Mouse (Mus musculus): ENCODE measurements around the gene Tubb1. TPM values are rescaled to one million over a fixed set of nuclear protein-coding genes. Genes with fewer than 3 reads are reported as not detected.

The Tubb1 gene
- polyA plus RNA-seq, 1 experiment from 2014 or later, result 36.2 TPM

DNA sequence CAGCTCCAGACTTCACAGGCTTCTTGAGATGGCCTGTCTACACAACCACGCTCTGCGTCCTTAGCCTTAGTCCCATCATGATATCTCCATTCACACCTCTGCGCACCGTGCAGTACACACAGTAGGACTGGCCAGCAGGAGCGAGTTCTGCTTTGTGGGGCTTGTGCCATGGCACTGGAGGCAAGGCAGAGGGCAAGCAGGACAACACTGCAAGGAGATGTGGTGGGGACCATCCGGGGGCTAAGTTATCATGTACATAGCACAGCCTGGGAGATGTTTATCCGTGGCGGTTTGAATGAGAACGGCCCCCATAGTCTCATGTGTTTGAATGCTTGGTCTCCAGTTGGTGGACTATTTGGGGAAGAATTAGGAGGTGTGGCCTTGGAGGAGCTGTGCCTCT lies 15.6 kb upstream of the Tubb1 start:
- DNase-seq, result no peak
- Histone ChIP-seq H3K27me3 (no peaks in the 10 kb centered on the region), H3K4me2 (no peak overlapping the region), H3K4me3 (replicated peaks) (no peak overlapping the region), H3K27ac (no peak overlapping the region), H3K9ac (no peak overlapping the region), H3K36me3 (peaks cover 44% of the 10 kb centered on the region), H3K9me3 (replicated peaks) (no peaks in the 10 kb centered on the region), H3K4me1 (replicated peaks) (peaks cover 50% of the 10 kb centered on the region)
- WGBS (ENCODE audit: insufficient replicate concordance), result 86% methylated on average over 9 of the region's 9 CpGs
- ATAC-seq (ENCODE audit: low read depth), result no peak

DNA sequence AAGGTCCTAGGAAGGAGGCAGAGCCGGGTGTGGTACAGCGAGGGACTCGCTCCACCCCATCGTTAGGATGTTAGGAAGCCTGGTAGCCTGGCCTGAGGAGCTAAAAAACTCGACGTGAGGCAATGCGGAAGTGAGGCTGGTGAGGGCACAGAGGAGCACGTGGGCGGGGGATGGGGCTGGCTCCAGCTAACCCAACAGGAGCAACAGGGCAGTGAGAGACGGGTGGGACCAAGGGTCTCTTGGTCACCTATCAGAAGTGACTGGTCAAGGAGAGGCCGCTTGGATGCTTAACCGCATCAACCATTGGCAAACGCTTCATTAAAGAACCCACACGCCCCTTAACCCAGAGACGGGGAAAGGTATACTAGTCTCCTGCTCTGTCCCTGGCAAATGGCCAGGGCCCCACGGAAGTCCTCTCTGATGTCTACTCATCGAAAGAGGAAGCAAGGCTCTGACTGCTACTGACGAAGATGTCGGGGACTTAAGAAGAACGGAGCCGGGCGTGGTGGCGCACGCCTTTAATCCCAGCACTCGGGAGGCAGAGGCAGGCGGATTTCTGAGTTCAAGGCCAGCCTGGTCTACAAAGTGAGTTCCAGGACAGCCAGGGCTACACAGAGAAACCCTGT lies 14.3 kb upstream of the Tubb1 start:
- no peak overlapping the region for H3K27ac ChIP-seq

DNA sequence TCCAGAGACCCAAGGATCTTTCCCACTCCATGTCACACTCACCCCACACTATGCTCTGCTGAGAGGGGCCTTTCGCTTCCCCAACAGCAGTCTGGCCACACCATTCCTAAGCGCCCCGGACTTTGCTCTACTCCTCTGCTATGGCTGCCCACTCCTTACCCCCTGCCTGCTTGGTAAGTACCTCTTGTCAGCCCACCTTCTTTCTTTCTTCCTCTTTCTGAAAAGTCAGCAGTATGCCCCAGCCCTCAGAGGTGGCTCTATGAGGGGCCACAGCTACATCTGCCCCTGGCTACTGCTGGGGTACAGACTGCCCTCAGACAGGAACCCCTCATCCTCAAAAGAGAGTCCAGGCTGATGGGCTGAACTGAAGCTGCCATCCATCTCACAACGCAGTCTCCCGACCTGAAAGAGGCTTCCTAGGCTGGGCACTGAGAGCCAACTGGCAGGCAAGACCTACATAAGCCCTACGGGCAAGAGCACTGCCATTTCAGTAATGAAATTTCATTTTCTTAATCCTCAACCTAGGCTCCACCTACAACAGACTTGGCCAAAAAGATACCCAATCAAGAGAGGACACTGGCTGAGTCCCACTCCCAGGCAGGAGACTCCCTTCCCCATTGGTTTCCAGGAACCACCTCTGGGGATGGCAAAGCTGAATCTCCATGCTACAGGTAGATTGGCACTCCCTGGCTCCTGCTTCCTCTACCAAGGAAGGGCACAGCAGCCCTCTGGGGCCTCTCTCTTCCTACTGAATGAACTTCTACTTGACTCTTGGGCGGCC lies 13.4 kb upstream of the Tubb1 start:
- Histone ChIP-seq H3K27ac (peak overlapping the region; percentile 68), H3K4me3 (replicated peaks) (peak overlapping the region; percentile 71; the same call in 1 of the 2 replicates), H3K36me3 (peaks cover 34% of the 10 kb centered on the region), H3K27me3 (no peaks in the 10 kb centered on the region), H3K9me3 (replicated peaks) (no peaks in the 10 kb centered on the region), H3K9ac (peak overlapping the region; percentile 79; the same call in 1 of the 2 replicates), H3K4me2 (peak overlapping the region; percentile 93), H3K4me1 (replicated peaks) (peaks cover 63% of the 10 kb centered on the region)
- WGBS (ENCODE audit: insufficient replicate concordance), result 79% methylated on average over 7 of the region's 7 CpGs
- DNase-seq (no peak), ATAC-seq (ENCODE audit: low read depth) (no peak)

More for the DNA sequence above, 14.3 kb upstream of the Tubb1 start:
- Histone ChIP-seq H3K4me3 (replicated peaks) (no peak overlapping the region), H3K27me3 (no peaks in the 10 kb centered on the region), H3K4me1 (replicated peaks) (peaks cover 55% of the 10 kb centered on the region), H3K9me3 (replicated peaks) (no peaks in the 10 kb centered on the region), H3K36me3 (peaks cover 34% of the 10 kb centered on the region), H3K9ac (no peak overlapping the region), H3K4me2 (no peak overlapping the region)
- DNase-seq (no peak), ATAC-seq (ENCODE audit: low read depth) (no peak)
- 73% methylated on average over 26 of the region's 26 CpGs for WGBS (ENCODE audit: insufficient replicate concordance)

DNA sequence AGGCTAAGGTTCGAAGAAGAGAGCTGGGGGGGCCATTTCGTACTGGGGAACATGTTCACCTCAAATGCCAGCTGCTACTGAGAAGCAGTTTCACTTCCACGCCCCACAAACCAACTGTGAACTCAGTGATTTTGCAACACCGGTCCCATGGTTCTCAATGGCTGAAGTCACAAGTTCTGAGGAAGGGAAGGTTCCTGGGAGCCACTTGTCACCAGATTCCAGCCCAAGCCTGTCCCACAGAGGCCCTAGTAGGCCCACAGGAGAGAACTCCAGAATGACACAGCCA lies 12.9 kb upstream of the Tubb1 start:
- ATAC-seq (ENCODE audit: low read depth) (no peak), DNase-seq (no peak)
- H3K27me3 ChIP-seq, result no peaks in the 10 kb centered on the region
- H3K4me3 ChIP-seq (replicated peaks), result peak overlapping the region; percentile 71
- H3K36me3 ChIP-seq, result peaks cover 30% of the 10 kb centered on the region
- H3K4me2 ChIP-seq, result peak overlapping the region; percentile 93
- H3K9me3 ChIP-seq (replicated peaks), result no peaks in the 10 kb centered on the region
- peak overlapping the region; percentile 68 for H3K27ac ChIP-seq
- H3K9ac ChIP-seq, result peak overlapping the region; percentile 79
- WGBS (ENCODE audit: insufficient replicate concordance), result 78% methylated on average over 4 of the region's 4 CpGs
- H3K4me1 ChIP-seq (replicated peaks), result peaks cover 63% of the 10 kb centered on the region

DNA sequence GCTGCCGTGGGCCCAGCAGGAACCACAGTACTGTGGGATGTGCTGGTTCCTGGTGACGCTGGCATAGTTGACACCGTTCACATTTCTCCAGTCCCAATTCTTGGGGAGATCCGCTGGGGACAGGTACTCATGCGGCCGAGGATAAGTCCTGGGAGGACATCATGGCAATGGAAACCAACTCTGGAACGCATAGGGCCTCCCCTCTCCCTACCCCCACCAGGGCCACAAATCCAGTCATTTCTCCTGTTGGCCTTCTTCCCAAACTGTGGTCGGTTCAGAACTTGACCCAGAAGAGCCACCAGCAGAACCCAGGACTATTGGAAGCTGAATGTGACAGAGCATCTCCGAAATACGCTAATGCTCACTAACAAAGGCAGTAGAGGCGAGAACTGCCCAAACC lies 12.3 kb upstream of the Tubb1 start:
- ATAC-seq (ENCODE audit: low read depth) (no peak), DNase-seq (no peak)
- Histone ChIP-seq H3K4me1 (replicated peaks) (peaks cover 63% of the 10 kb centered on the region), H3K4me2 (peak overlapping the region; percentile 93), H3K27ac (peak overlapping the region; percentile 68), H3K36me3 (peaks cover 26% of the 10 kb centered on the region), H3K9ac (peak overlapping the region; percentile 79), H3K27me3 (no peaks in the 10 kb centered on the region), H3K9me3 (replicated peaks) (no peaks in the 10 kb centered on the region), H3K4me3 (replicated peaks) (peak overlapping the region; percentile 71)
- WGBS (ENCODE audit: insufficient replicate concordance), result 60% methylated on average over 11 of the region's 11 CpGs

DNA sequence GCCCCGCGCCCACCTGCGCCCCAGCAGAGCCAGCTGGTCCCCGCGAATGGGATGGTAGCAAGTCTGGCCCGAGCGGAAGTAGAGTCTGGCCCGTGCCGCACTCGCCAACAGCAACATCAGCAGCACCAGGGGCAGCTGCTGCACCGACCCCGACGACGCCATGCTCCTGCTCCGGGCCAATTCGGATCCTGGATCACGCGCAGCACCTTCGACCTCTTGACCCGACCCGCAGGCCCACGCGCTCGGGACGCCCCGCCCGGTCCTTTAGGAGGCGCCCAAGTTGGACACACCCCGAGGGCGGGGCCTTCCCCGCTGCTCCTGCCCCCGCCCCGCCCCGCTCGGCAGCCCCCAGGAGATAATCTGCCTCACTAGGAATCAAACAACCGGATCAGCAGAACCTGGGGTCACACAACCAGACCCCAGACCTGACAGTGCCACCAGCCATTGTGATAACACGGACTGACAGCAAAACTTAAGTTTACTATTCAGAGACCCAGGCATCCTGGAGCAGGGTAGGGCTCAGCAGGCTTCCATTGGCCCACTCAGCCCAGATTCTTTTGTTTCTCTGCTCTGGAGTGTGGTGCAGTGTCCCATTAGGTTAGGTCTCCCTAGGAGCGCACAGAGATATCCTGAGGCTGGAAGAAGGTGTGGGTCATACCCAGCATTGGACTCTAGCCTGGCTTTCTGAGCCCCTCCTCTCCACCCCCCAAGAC lies 11.6 kb upstream of the Tubb1 start, which contains the start of gene Ctsz:
Gene Ctsz, minus strand, starts transcription at position 303 of the 713 bp plus-strand sequence.
- Histone ChIP-seq H3K36me3 (peaks cover 20% of the 10 kb centered on the region), H3K4me1 (replicated peaks) (peaks cover 63% of the 10 kb centered on the region), H3K27ac (peak within 1 kb of the TSS; percentile 68), H3K9ac (peak within 1 kb of the TSS; percentile 79), H3K4me2 (peak within 1 kb of the TSS; percentile 93), H3K27me3 (0 out of 2 replicates have a peak, but pooled peaks cover 2% of the 10 kb centered on the region), H3K4me3 (replicated peaks) (peak within 1 kb of the TSS; percentile 71), H3K9me3 (replicated peaks) (no peaks in the 10 kb centered on the region)
- under 1% methylated on average over 38 of the region's 38 CpGs for WGBS (ENCODE audit: insufficient replicate concordance)
- peak; percentile 90 for ATAC-seq (ENCODE audit: low read depth)
- peak; percentile 76 for DNase-seq

DNA sequence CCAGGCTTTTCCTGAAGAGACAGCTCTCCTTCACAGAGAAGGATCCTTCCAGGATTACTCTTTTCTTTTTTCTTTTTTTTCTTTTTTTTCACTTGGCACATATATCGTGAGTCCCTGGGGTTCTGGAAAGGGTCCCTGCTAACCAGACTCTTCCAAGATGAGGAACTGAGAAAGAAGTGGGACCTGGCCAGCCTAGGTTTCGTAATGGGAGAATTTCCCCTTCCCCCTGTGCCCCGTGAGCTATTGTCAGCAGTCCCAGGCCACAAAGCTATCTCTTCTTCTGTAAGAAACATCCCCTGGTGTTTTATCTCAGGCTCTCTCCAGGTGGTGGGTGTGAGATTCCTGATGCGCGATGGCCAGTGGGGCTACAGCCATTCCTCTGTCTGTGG lies 11.1 kb upstream of the Tubb1 start:
- WGBS (ENCODE audit: insufficient replicate concordance), result 26% methylated on average over 5 of the region's 5 CpGs
- Histone ChIP-seq H3K9ac (peak overlapping the region; percentile 51), H3K4me2 (peak overlapping the region; percentile 93), H3K4me1 (replicated peaks) (peaks cover 65% of the 10 kb centered on the region), H3K27ac (peak overlapping the region; percentile 68), H3K27me3 (0 out of 2 replicates have a peak, but pooled peaks cover 3% of the 10 kb centered on the region), H3K36me3 (peaks cover 17% of the 10 kb centered on the region), H3K4me3 (replicated peaks) (0 out of 2 replicates have a peak overlapping the region, but pooled peaks have one; percentile 71), H3K9me3 (replicated peaks) (no peaks in the 10 kb centered on the region)
- ATAC-seq (ENCODE audit: low read depth), result no peak
- no peak for DNase-seq

DNA sequence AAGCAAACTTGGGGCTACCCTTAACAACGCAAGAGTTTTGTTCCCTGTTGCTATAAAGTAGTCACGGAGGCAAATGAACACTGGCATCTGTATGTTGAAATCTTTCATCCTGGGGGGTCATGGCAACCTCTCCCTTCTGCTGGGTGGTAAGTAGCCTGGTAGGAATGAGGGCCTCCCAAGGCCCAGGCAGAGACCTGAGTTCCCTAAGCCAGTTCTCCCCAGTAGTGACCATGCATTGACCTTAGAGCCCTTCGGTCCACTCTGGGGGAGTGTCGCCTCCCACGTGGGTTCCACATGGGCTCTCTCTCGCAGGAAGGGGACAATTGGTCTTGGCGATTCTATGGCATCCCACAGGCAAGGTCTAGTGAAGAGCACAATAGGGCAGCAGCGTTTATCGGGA lies 10.5 kb upstream of the Tubb1 start:
- DNase-seq, result no peak

DNA sequence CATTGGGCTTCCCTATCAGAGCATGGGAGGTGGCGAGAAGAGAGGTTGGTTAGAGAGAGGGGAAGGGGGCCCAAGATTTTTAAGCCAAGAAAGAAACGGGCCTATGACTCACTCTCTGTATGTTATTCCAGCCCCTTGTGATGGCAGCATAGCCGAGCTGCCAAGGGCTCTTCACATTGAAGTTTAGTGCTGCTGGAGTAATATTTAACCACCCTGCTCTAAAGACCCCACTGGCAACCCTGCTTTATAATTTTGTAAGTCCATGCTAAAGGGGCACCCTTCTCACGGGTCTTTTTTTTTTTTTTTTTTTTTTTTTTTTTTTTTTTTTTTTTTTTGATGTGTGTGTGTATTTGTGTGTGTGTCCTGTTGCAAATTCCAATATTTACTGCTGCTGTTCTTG lies 8.6 kb upstream of the Tubb1 start:
- H3K27ac ChIP-seq, result no peak overlapping the region
- H3K4me3 ChIP-seq (replicated peaks), result no peak overlapping the region
- no peak overlapping the region for H3K9ac ChIP-seq
- WGBS (ENCODE audit: insufficient replicate concordance), result 47% methylated on average over 4 of the region's 4 CpGs
- ATAC-seq (ENCODE audit: low read depth), result no peak
- no peaks in the 10 kb centered on the region for H3K36me3 ChIP-seq
- H3K27me3 ChIP-seq, result peaks cover 12% of the 10 kb centered on the region; the same call in 1 of the 2 replicates
- DNase-seq, result no peak
- H3K9me3 ChIP-seq (replicated peaks), result no peaks in the 10 kb centered on the region
- H3K4me1 ChIP-seq (replicated peaks), result peaks cover 59% of the 10 kb centered on the region
- no peak overlapping the region for H3K4me2 ChIP-seq

More for the DNA sequence above, 10.5 kb upstream of the Tubb1 start:
- H3K4me3 ChIP-seq (replicated peaks), result no peak overlapping the region
- H3K9ac ChIP-seq, result no peak overlapping the region
- 81% methylated on average over 9 of the region's 9 CpGs for whole genome bisulfite sequencing (ENCODE audit: insufficient replicate concordance)
- 0 out of 2 replicates have a peak overlapping the region, but pooled peaks have one; percentile 68 for H3K27ac ChIP-seq
- no peaks in the 10 kb centered on the region for H3K9me3 ChIP-seq (replicated peaks)
- peaks cover 12% of the 10 kb centered on the region for H3K36me3 ChIP-seq
- H3K4me1 ChIP-seq (replicated peaks), result peaks cover 62% of the 10 kb centered on the region
- 0 out of 2 replicates have a peak, but pooled peaks cover 3% of the 10 kb centered on the region for H3K27me3 ChIP-seq
- no peak for ATAC-seq (ENCODE audit: low read depth)
- peak overlapping the region; percentile 93; the same call in 1 of the 2 replicates for H3K4me2 ChIP-seq

DNA sequence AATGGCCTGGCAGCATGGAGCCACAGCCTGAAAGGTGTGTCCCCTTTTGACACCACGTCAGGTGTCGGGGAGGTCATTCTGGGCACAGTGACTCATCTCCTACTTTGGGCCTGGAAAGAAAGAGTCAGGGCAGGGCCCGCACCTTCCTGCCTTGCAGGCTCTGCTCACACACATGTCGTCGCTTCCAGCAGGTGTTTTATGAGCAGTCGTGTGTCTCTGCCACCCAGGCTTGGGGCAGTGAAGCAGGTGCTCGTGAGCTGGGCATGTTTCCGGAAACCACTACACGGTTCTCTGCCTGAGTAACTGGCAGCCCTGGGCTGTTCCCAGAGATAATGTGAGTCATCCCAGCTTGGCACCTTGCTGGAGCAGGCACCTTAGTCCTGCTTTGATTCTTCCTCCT lies 8.0 kb upstream of the Tubb1 start:
- H3K9me3 ChIP-seq (replicated peaks), result no peaks in the 10 kb centered on the region
- H3K4me3 ChIP-seq (replicated peaks), result no peak overlapping the region
- no peaks in the 10 kb centered on the region for H3K36me3 ChIP-seq
- WGBS (ENCODE audit: insufficient replicate concordance), result 71% methylated on average over 9 of the region's 9 CpGs
- ATAC-seq (ENCODE audit: low read depth), result no peak
- H3K4me2 ChIP-seq, result no peak overlapping the region
- no peak for DNase-seq
- peaks cover 14% of the 10 kb centered on the region; the same call in 1 of the 2 replicates for H3K27me3 ChIP-seq
- H3K4me1 ChIP-seq (replicated peaks), result peaks cover 53% of the 10 kb centered on the region
- no peak overlapping the region for H3K27ac ChIP-seq
- no peak overlapping the region for H3K9ac ChIP-seq

DNA sequence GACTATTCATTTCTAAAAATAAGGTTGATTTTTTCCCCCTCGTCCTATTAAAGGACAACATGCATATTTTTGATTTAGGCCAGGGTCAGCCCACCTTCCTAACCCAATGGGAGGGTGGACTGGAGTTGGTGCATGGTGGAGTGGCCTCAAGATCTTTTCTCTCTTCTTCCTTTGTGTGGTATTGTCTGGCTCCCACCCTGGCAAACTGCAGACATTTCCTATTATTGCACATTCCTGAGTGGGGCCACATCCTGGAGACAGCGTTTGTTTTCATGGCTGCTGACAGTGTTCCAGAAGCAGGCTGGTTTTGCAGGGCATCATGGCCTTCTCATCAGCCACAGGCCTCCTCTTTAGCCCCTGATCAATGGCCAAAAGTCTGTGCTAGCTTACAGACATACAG lies 7.4 kb upstream of the Tubb1 start:
- Histone ChIP-seq H3K4me2 (no peak overlapping the region), H3K36me3 (no peaks in the 10 kb centered on the region), H3K4me3 (replicated peaks) (no peak overlapping the region), H3K9ac (no peak overlapping the region), H3K4me1 (replicated peaks) (peaks cover 48% of the 10 kb centered on the region), H3K27me3 (peaks cover 15% of the 10 kb centered on the region; the same call in 1 of the 2 replicates), H3K27ac (no peak overlapping the region), H3K9me3 (replicated peaks) (no peaks in the 10 kb centered on the region)
- ATAC-seq (ENCODE audit: low read depth) (no peak), DNase-seq (no peak)
- 39% methylated on average over 2 of the region's 2 CpGs for WGBS (ENCODE audit: insufficient replicate concordance)
